Mouse (Mus musculus) cerebellum, adult 2 months (tissue): ENCODE measurements around the gene Add2.

Experiments
- CTCF ChIP-seq: fragments of 200-500 bp; IDR thresholded peaks from 2 replicates; pipeline ENCODE4 v1.5.1; 2011; ENCODE audit warnings: low read depth, mild to moderate bottlenecking, control low read depth, low read length, moderate library complexity, borderline replicate concordance; ENCODE audit not compliant: insufficient read depth
- POLR2A ChIP-seq: fragments of 200-500 bp; IDR thresholded peaks from 2 replicates; pipeline ENCODE4 v1.6.1; 2011; ENCODE audit warnings: low read length, control low read depth, borderline replicate concordance; ENCODE audit not compliant: insufficient read depth

DNA sequence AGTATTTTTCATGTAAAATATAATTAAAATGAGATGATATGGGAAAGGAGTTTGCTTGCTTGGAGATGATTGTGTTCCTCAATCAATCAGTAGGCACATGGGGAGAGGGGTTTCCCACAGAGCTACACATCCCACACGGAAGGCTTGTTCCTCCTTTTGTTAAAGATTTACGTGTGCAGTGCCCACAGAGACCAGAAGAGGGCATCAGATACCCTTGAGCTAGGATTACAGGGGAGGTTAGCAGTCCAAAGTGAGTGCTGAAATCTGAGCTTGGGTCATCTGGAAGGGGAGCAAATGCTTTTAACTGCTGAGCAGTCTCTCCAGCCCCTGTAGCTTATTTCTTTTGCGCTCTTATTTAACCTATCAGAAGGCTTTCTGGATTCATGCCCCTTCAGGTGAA is 7.5 kb upstream of the Add2 start:
- TF ChIP-seq POLR2A, result no peak
- TF ChIP-seq CTCF, result peak; percentile 53; the same call in 1 of the 2 replicates
